Mouse (Mus musculus) embryonic facial prominence, embryonic 11.5 days (tissue): ENCODE results near the gene Cab39l. TPM values are rescaled to one million over a fixed set of nuclear protein-coding genes. Genes with fewer than 3 reads are reported as not detected.
A peak's percentile ranks its signal among the peaks of the same experiment; 100 is the strongest.

Experiments used
- ATAC-seq: fragments of 200-750 bp; cut with Nextera tagmentation; replicated peaks from 2 replicates; pipeline ENCODE4 v1.8.0; 2017; ENCODE audit warnings: low read depth; ENCODE audit not compliant: insufficient number of reproducible peaks, low FRiP score, low TSS enrichment
- DNase-seq: peaks from one replicate; pipeline ENCODE4 v3.0.0-alpha.2; 2015; ENCODE audit warnings: low spot score
- H3K27ac ChIP-seq: fragments of 300-500 bp; sonication (generic); replicated peaks from 2 replicates; pipeline ENCODE4 v1.5.1; 2014; ENCODE audit warnings: mild to moderate bottlenecking, low read depth, low read length, control low read depth
- H3K27me3 ChIP-seq: fragments of 300-500 bp; sonication (generic); 2 replicates; pipeline ENCODE4 v1.6.1; 2014; ENCODE audit warnings: mild to moderate bottlenecking, low read length, moderate library complexity, mixed read lengths; ENCODE audit not compliant: control insufficient read depth, insufficient read depth
- H3K36me3 ChIP-seq: fragments of 300-500 bp; sonication (generic); replicated peaks from 2 replicates; pipeline ENCODE4 v1.6.1; 2014; ENCODE audit warnings: low read depth, mild to moderate bottlenecking, low read length, moderate library complexity, mixed read lengths; ENCODE audit not compliant: control insufficient read depth, insufficient read depth
- H3K4me1 ChIP-seq: fragments of 300-500 bp; sonication (generic); 2 replicates; pipeline ENCODE4 v1.6.1; 2014; ENCODE audit warnings: low read length, mixed read lengths; ENCODE audit not compliant: control insufficient read depth, insufficient read depth
- H3K4me2 ChIP-seq: fragments of 300-500 bp; sonication (generic); 2 replicates; pipeline ENCODE4 v1.6.1; 2014; ENCODE audit warnings: low read depth, mild to moderate bottlenecking, control low read depth, low read length, moderate library complexity
- H3K4me3 ChIP-seq: fragments of 300-500 bp; sonication (generic); 2 replicates; pipeline ENCODE4 v1.5.1; 2014; ENCODE audit warnings: low read depth, low read length, control low read depth
- H3K9ac ChIP-seq: fragments of 300-500 bp; sonication (generic); replicated peaks from 2 replicates; pipeline ENCODE4 v1.6.1; 2014; ENCODE audit warnings: mild to moderate bottlenecking, control low read depth, low read length
- H3K9me3 ChIP-seq: fragments of 300-500 bp; sonication (generic); replicated peaks from 2 replicates; pipeline ENCODE4 v1.6.1; 2016; ENCODE audit warnings: mild to moderate bottlenecking, low read length, inconsistent platforms, mixed read lengths; ENCODE audit not compliant: control insufficient read depth
- WGBS: fragments of 180-500 bp; shearing (Covaris S2); extraction: QIAGEN DNeasy Blood & Tissue Kit; methylation state at CpG from one replicate; pipeline ENCODE4 v1.1.7; 2014; 5-methylcytosine and 5-hydroxymethylcytosine counted together
- polyA plus RNA-seq: library from polyadenylated mRNA; unstranded; fragments of >200 nt; fragmentation: Nextera tagmentation; extraction: Ambion mirVana; gene quantifications from 2 replicates; pipeline ENCODE4 v1.2.1, GENCODE M21; 2014

Gene Cab39l
- polyA plus RNA-seq, 1 experiment from 2014 or later, result 61.8 TPM

DNA sequence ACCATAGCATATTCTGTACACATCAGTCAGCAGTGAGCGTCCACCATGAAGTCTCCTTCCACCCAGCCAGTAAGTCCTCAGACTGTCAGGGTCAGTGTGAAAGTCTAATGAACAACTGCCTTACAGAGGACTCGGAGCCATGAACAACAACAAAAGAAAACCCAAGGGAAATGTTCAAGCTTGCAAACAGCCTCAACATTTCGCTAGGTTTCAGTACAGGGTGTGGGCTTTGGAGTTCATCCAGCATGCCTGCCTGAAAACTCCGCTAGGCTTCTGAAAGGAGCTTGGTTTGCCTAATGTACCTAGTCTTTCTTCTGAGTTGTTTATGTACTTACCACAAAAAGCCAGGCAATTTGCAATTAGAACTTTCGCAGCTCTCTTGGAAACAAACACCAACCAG is 103.2 kb downstream of the Cab39l start:
- no peak for DNase-seq
- Histone ChIP-seq H3K9me3 (no peaks in the 10 kb centered on the region), H3K4me3 (no peak overlapping the region), H3K4me2 (no peak overlapping the region), H3K27ac (no peak overlapping the region), H3K36me3 (no peaks in the 10 kb centered on the region), H3K9ac (no peak overlapping the region), H3K27me3 (no peaks in the 10 kb centered on the region), H3K4me1 (no peaks in the 10 kb centered on the region)
- no peak for ATAC-seq
- WGBS, result 70% methylated on average over 5 of the region's 5 CpGs

DNA sequence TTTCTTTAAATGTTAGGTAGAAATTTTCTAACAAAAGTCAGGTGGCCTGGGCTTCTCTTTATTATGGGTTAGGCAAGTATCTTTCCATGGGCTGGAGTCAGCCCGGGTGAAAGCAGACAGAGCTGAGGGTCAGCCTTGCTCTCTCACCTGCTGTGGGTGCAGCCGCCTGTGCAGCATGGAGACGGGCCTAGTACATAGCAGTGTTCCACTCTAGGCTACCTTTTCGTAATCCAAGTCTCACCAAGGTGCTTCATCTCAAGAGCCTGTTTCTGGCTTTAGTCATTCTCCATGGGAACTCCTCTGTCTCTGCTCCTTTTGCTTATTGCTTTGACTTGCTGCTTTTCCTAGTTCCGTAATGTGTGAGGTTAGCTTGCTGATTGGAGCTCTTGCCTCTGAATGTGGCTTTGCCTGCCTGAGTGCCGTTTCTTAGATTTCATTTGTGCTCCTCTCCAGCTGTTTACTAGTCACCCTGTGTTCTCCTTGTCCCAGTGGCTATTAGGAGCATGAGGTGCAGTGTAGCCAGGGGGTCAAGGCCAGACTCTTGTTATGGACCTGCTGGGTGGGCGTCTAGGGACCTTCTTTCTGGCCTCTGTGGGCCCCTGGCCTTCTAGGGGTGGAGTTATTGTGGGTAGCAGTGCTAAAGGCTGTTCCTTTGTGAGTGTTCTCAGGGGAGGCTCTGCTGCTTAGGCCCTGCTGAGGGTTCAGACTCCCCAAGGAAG is 105.5 kb downstream of the Cab39l start:
- H3K4me1 ChIP-seq, result no peaks in the 10 kb centered on the region
- no peak overlapping the region for H3K4me3 ChIP-seq
- H3K27me3 ChIP-seq, result no peaks in the 10 kb centered on the region
- 85% methylated on average over 7 of the region's 7 CpGs for WGBS
- no peaks in the 10 kb centered on the region for H3K9me3 ChIP-seq
- DNase-seq, result no peak
- H3K36me3 ChIP-seq, result no peaks in the 10 kb centered on the region
- no peak overlapping the region for H3K9ac ChIP-seq
- no peak for ATAC-seq
- H3K27ac ChIP-seq, result no peak overlapping the region
- H3K4me2 ChIP-seq, result no peak overlapping the region

DNA sequence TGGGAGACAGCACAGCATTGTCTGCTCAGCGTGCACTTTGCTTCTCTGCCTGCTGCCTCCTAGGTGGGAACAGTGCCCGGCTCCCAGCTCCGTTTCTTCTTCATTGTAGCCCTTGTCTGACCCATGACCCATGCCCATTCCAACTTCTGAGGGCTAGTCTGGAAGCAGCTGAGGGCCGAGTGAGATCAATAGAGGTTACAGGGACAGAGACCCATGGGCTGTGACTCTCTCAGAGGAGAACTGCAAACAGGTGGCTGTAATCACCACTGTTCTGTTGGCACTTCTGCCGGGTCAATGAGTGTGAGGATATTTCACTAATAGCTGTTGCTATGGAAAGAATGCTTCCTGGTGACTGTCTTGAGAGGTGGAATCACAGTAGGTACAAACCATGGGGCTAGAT is 106.8 kb downstream of the Cab39l start:
- Histone ChIP-seq H3K27me3 (no peaks in the 10 kb centered on the region), H3K4me2 (no peak overlapping the region), H3K36me3 (no peaks in the 10 kb centered on the region), H3K4me1 (no peaks in the 10 kb centered on the region), H3K4me3 (no peak overlapping the region), H3K9me3 (no peaks in the 10 kb centered on the region), H3K27ac (no peak overlapping the region), H3K9ac (no peak overlapping the region)
- WGBS, result 55% methylated on average over 5 of the region's 5 CpGs
- ATAC-seq, result no peak
- no peak for DNase-seq

DNA sequence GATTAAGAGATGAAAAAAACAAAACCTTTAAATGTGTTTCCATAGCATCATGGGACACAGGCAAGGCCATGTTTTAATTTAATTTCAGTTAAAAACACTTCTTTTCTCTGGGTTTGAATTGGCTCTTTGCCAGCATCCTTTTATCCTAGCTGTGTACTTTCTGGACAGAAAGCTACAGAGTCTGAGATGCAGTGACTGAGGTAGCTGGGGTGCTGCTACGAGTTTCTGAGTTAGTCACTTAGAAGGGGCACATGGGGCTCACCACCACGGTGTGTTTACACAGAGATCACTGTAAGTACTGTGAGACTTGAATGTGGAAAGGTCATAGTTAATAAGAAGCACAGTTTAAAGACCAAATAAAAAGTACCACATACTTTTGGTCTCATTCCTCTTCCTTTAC is 107.8 kb downstream of the Cab39l start:
- Histone ChIP-seq H3K36me3 (no peaks in the 10 kb centered on the region), H3K27me3 (no peaks in the 10 kb centered on the region), H3K9me3 (no peaks in the 10 kb centered on the region), H3K9ac (no peak overlapping the region), H3K4me2 (no peak overlapping the region), H3K27ac (no peak overlapping the region), H3K4me1 (no peaks in the 10 kb centered on the region), H3K4me3 (no peak overlapping the region)
- no peak for ATAC-seq
- no peak for DNase-seq
- 60% methylated on average over 2 of the region's 2 CpGs for WGBS

DNA sequence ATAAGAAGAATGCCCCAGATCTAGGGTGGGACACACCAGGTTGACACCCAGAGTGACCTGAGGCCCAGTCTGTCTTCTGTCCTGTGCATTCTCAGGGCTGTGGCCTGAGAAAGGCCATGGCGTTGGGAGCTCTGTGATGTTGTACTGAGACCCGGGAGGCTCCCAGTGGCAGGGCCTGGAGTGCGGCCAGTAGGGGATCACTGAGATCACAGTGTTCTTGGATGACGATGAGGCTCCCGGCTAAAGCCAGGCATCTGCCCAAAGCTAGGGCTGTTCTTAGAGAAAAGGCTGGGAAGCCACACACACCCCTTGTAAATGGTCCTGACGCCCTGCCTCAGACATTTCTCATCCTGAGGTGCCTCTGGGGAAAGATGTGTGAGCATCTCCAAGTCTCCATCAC is 108.3 kb downstream of the Cab39l start:
- H3K4me3 ChIP-seq, result no peak overlapping the region
- WGBS, result 86% methylated on average over 6 of the region's 6 CpGs

DNA sequence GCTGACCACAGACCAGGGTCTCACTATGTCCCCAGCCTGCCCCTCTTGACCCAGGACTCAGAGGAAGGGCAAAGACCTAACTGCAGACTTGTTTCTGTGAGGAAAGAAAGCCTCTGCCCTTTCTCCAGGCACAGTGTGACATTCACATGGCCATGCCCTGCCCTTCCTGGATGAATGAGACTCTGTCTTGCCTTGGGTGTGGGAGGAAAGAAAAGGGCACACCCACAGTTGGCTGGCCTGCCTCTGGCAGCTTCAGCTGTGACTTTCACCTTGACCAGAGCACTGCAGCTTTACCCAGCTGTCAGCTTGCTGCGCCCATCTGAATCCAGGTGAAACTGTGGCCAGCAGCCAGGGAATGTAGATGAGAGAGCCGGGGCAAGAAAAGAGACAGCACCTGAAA is 110.1 kb downstream of the Cab39l start:
- ATAC-seq (no peak), DNase-seq (no peak)
- no peak overlapping the region for H3K9ac ChIP-seq
- H3K9me3 ChIP-seq, result no peaks in the 10 kb centered on the region
- H3K27ac ChIP-seq, result no peak overlapping the region
- H3K4me2 ChIP-seq, result no peak overlapping the region
- WGBS, result 80% methylated on average over 2 of the region's 2 CpGs
- no peaks in the 10 kb centered on the region for H3K4me1 ChIP-seq
- H3K27me3 ChIP-seq, result no peaks in the 10 kb centered on the region
- no peaks in the 10 kb centered on the region for H3K36me3 ChIP-seq
- no peak overlapping the region for H3K4me3 ChIP-seq

More for the DNA sequence above, 108.3 kb downstream of the Cab39l start:
- H3K4me1 ChIP-seq, result no peaks in the 10 kb centered on the region
- no peak overlapping the region for H3K9ac ChIP-seq
- DNase-seq, result no peak
- no peak overlapping the region for H3K27ac ChIP-seq
- no peaks in the 10 kb centered on the region for H3K36me3 ChIP-seq
- no peak for ATAC-seq
- no peak overlapping the region for H3K4me2 ChIP-seq
- H3K9me3 ChIP-seq, result no peaks in the 10 kb centered on the region
- H3K27me3 ChIP-seq, result no peaks in the 10 kb centered on the region

DNA sequence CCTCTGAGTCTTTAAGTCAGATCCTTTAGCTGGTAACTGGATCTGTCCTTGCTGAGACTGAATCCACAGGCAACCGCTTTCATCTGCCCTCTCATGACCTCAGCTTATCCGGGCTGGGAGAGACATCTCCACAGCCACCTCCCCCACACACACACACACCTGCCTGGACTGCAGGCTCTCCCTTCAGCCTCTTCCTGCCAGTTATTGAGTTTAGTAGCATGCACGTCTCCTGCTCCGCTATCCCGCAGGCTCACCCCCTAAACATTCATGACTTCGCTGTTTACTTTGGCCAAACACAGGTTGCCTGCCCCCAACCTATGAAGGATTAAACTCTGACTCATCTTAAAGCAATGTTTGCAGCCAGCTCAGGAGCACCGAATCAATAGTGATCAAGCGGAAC is 111.2 kb downstream of the Cab39l start:
- H3K4me3 ChIP-seq, result no peak overlapping the region
- no peaks in the 10 kb centered on the region for H3K27me3 ChIP-seq
- no peak overlapping the region for H3K4me2 ChIP-seq
- 58% methylated on average over 8 of the region's 8 CpGs for WGBS
- H3K9me3 ChIP-seq, result no peaks in the 10 kb centered on the region
- H3K27ac ChIP-seq, result no peak overlapping the region
- ATAC-seq (no peak), DNase-seq (no peak)
- no peaks in the 10 kb centered on the region for H3K36me3 ChIP-seq
- H3K9ac ChIP-seq, result no peak overlapping the region
- no peaks in the 10 kb centered on the region for H3K4me1 ChIP-seq

DNA sequence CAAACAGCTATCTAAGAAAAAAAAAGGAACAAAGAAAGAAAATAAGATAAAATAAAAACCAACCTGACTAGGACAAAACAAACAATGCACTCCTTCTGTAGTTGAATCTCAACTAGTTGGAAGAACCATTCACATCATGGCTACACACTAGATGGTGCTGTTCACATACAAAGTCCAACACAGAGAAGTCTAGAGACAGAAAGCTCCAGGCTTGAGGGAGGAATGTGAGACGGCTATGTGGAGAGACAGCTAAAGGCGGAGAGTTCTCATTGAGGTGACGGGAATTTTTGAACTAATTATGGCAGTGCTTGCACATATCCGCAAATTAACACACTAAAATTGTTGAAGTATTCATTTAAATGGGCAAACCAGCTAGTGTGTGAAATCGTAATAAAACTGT is 113.3 kb downstream of the Cab39l start:
- H3K4me1 ChIP-seq, result no peaks in the 10 kb centered on the region
- H3K9me3 ChIP-seq, result no peaks in the 10 kb centered on the region
- H3K4me3 ChIP-seq, result no peak overlapping the region
- 70% methylated on average over 5 of the region's 5 CpGs for WGBS
- no peaks in the 10 kb centered on the region for H3K27me3 ChIP-seq
- peak; percentile 26 for DNase-seq
- H3K36me3 ChIP-seq, result no peaks in the 10 kb centered on the region
- no peak overlapping the region for H3K9ac ChIP-seq
- no peak for ATAC-seq
- no peak overlapping the region for H3K4me2 ChIP-seq
- H3K27ac ChIP-seq, result no peak overlapping the region
